Mouse (Mus musculus) embryonic fibroblast, embryonic 13.5 days (primary cell): ENCODE measurements around the gene Sh3pxd2b.

Source experiments
- CTCF ChIP-seq: IDR thresholded peaks from 2 replicates; pipeline ENCODE4 v1.5.1; 2011; ENCODE audit warnings: mild to moderate bottlenecking, control low read depth, low read length, moderate library complexity, borderline replicate concordance; ENCODE audit not compliant: insufficient read depth
- POLR2A ChIP-seq: IDR thresholded peaks from 2 replicates; pipeline ENCODE4 v1.6.1; 2011; ENCODE audit warnings: low read depth, mild to moderate bottlenecking, control low read depth, low read length, moderate library complexity

DNA sequence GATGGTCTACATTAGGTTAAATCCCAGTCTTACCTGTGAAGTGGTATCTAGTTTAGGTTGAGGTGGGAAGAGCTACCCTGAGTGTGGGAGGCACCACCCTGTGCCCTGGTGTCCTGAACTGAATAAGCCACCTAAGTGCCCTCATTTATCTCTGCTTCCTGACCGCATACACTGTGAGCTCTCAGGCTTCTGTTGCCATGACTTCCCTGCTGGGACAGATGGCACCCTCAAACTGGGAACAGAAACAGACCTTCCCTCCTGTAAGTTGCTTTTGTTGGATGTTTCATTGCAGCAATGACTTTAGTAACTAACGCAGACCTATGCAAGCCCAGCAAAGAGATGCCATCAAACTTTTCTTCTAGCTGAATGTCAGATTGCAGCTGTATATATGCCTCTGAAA is 14.4 kb upstream of the Sh3pxd2b start:
- TF ChIP-seq CTCF (no peak), POLR2A (no peak)
